In genomic region chr17:29330671-29331410, GRCm38 (mm10) we compare ENCODE assay signal across 9 mouse cellular contexts. TPM values are rescaled to one million over a fixed set of nuclear protein-coding genes. Genes with fewer than 3 reads are reported as not detected.
DNase-seq lines count a peak whose midpoint lies in the region; ATAC-seq and TF ChIP-seq lines count a peak whose summit lies in the region.
"Had no signal": no experiment of that assay in that cellular context is flagged by ENCODE, and none has a peak within 500 bp of the region (broad histone marks: within the 10 kb centered on the region; RNA-seq: fewer than 3 reads in every experiment).

No protein-coding gene starts in this region.

- WGBS in embryonic facial prominence, embryonic 14.5 days = 28% methylated on average over 5 of the region's 5 CpGs
- WGBS in kidney, adult 2 months = 32% methylated on average over 5 of the region's 5 CpGs
- 25% methylated on average over 5 of the region's 5 CpGs for WGBS in stomach, embryonic 14.5 days

- peaks cover 46% of the 10 kb centered on the region for H3K36me3 ChIP-seq in embryonic facial prominence, embryonic 14.5 days (ENCODE audit: control insufficient read depth, insufficient read depth, low read length)
- no peaks in the 10 kb centered on the region; the same call in 1 of the 2 replicates for H3K36me3 ChIP-seq in kidney, adult 2 months (ENCODE audit: control insufficient read depth, insufficient read depth, low read length)
- peaks cover 41% of the 10 kb centered on the region for H3K36me3 ChIP-seq in stomach, embryonic 14.5 days (ENCODE audit: control insufficient read depth, insufficient read depth, low read length)

- H3K4me2 ChIP-seq in embryonic facial prominence, embryonic 14.5 days (ENCODE audit: low read depth, low read length) = no peak overlapping the region
- H3K4me2 ChIP-seq in stomach, embryonic 14.5 days (replicated peaks; ENCODE audit: low read depth, low read length) = no peak overlapping the region

- no peak overlapping the region; the same call in 1 of the 2 replicates for H3K27ac ChIP-seq in embryonic facial prominence, embryonic 14.5 days (replicated peaks; ENCODE audit: low read depth, low read length)
- H3K27ac ChIP-seq in kidney, adult 2 months (ENCODE audit: insufficient read depth, low read depth, low read length) = peak overlapping the region; percentile 11; the same call in 1 of the 2 replicates
- H3K27ac ChIP-seq in stomach, embryonic 14.5 days (ENCODE audit: low read length) = peak overlapping the region; percentile 55; the same call in 1 of the 2 replicates
- H3K27ac ChIP-seq: macrophage had no signal

- no peaks in the 10 kb centered on the region for H3K9me3 ChIP-seq in embryonic facial prominence, embryonic 14.5 days (ENCODE audit: control insufficient read depth, low read length)
- H3K9me3 ChIP-seq in stomach, embryonic 14.5 days (ENCODE audit: control insufficient read depth, low read depth, low read length) = no peaks in the 10 kb centered on the region

- no peak; the same call in 1 of the 2 replicates for TF ChIP-seq CTCF in kidney, adult 2 months (conservative IDR thresholded peaks at IDR 0.05; ENCODE audit: insufficient read depth, insufficient read length, low read depth, low read length)

- no peak overlapping the region for H3K9ac ChIP-seq in embryonic facial prominence, embryonic 14.5 days (ENCODE audit: low read depth, low read length)
- no peak overlapping the region for H3K9ac ChIP-seq in stomach, embryonic 14.5 days (replicated peaks; ENCODE audit: low read depth, low read length)

- H3K27me3 ChIP-seq in embryonic facial prominence, embryonic 14.5 days (replicated peaks; ENCODE audit: control insufficient read depth, insufficient read depth, low read length) = peaks cover 14% of the 10 kb centered on the region
- H3K27me3 ChIP-seq in kidney, adult 2 months (replicated peaks; ENCODE audit: control insufficient read depth, insufficient read depth, low read length) = no peaks in the 10 kb centered on the region
- H3K27me3 ChIP-seq in stomach, embryonic 14.5 days (ENCODE audit: control insufficient read depth, insufficient read depth, low read length) = no peaks in the 10 kb centered on the region

- peak; percentile 22; the same call in 1 of the 2 replicates for ATAC-seq in embryonic facial prominence, embryonic 14.5 days (ENCODE audit: low read depth)
- no peak for ATAC-seq in stomach, embryonic 14.5 days (ENCODE audit: insufficient number of reproducible peaks, insufficient read depth, low FRiP score, low read depth)

- no peak for TF ChIP-seq POLR2A in kidney, adult 2 months (IDR thresholded peaks at IDR 0.05; ENCODE audit: low read depth, low read length)

- DNase-seq in heart, adult 11 months = peak; percentile 95
- DNase-seq in heart, adult 9 months (ENCODE audit: low spot score in 2 of 2) = no peak
- peak; percentile 91 for DNase-seq in MN1 (ENCODE audit: low spot score)
- DNase-seq in embryonic facial prominence, embryonic 14.5 days (ENCODE audit: low spot score) = no peak
- peak; percentile 68 for DNase-seq in kidney, adult 2 months
- no peak for DNase-seq in left cerebral cortex, adult 9 months (ENCODE audit: low spot score in 2 of 2)
- no peak for DNase-seq in lung, postnatal 25 days (ENCODE audit: low spot score)

- peaks cover 12% of the 10 kb centered on the region for H3K4me1 ChIP-seq in embryonic facial prominence, embryonic 14.5 days (ENCODE audit: control insufficient read depth, insufficient read depth, low read length)
- peaks cover 3% of the 10 kb centered on the region; the same call in 1 of the 2 replicates for H3K4me1 ChIP-seq in kidney, adult 2 months (ENCODE audit: control insufficient read depth, insufficient read depth, low read length)
- H3K4me1 ChIP-seq in stomach, embryonic 14.5 days (ENCODE audit: control insufficient read depth, insufficient read depth, low read length) = peaks cover 7% of the 10 kb centered on the region; the same call in 1 of the 2 replicates

- no peak overlapping the region for H3K4me3 ChIP-seq in embryonic facial prominence, embryonic 14.5 days (ENCODE audit: low read depth, low read length)
- no peak overlapping the region for H3K4me3 ChIP-seq in kidney, adult 2 months (ENCODE audit: insufficient read depth, low read depth, low read length)
- no peak overlapping the region for H3K4me3 ChIP-seq in stomach, embryonic 14.5 days (ENCODE audit: low read depth, low read length)

RNA-seq across cellular contexts. Expression of gene Pi16, which starts 13.4 kb away (rescaled TPM):
- 1.8 and 3.0 TPM in 2 replicates for polyA plus RNA-seq in embryonic facial prominence, embryonic 14.5 days (2014; fragmentation: Nextera tagmentation; extraction: Ambion mirVana)
- polyA plus RNA-seq in kidney, adult 2 months (2012; rRNA removed) = 18.4 and 22.2 TPM in 2 replicates
- 0.13 and 0.41 TPM in 2 replicates for polyA plus RNA-seq in stomach, embryonic 14.5 days (2014; fragmentation: Nextera tagmentation; extraction: Ambion mirVana)

RNA-seq across cellular contexts. Expression of gene Mtch1, which starts 16.9 kb away (rescaled TPM):
- 396 and 441 TPM in 2 replicates for polyA plus RNA-seq in embryonic facial prominence, embryonic 14.5 days (2014; fragmentation: Nextera tagmentation; extraction: Ambion mirVana)
- 375 and 393 TPM in 2 replicates for polyA plus RNA-seq in kidney, adult 2 months (2012; rRNA removed)
- polyA plus RNA-seq in stomach, embryonic 14.5 days (2014; fragmentation: Nextera tagmentation; extraction: Ambion mirVana) = 287 and 333 TPM in 2 replicates

RNA-seq across cellular contexts. Expression of gene Fgd2, which starts 29.9 kb away (rescaled TPM):
- polyA plus RNA-seq in embryonic facial prominence, embryonic 14.5 days (2014; fragmentation: Nextera tagmentation; extraction: Ambion mirVana) = 10.5 and 12.7 TPM in 2 replicates
- polyA plus RNA-seq in kidney, adult 2 months (2012; rRNA removed) = 10.1 and 11.4 TPM in 2 replicates
- 8.4 and 11.5 TPM in 2 replicates for polyA plus RNA-seq in stomach, embryonic 14.5 days (2014; fragmentation: Nextera tagmentation; extraction: Ambion mirVana)

Comparison
In these comparisons a context has a peak if more than half of its experiments do, and no peak if none do; other contexts are left out.
1. DNase-seq: peak in heart, adult 11 months (single experiment), MN1 (single experiment) and kidney, adult 2 months (single experiment); none in heart, adult 9 months (0 of 2), embryonic facial prominence, embryonic 14.5 days (single experiment), left cerebral cortex, adult 9 months (0 of 2) and lung, postnatal 25 days (single experiment).